Mouse (Mus musculus): ENCODE results near the gene Slc9a5. TPM values are rescaled to one million over a fixed set of nuclear protein-coding genes. Genes with fewer than 3 reads are reported as not detected.

Slc9a5 gene
- total RNA-seq, 2 experiments from 2014 or later = 39.1 to 42.6 TPM

GRCm38 (mm10) chr8:105393089-105393787, 44.6 kb downstream of the Slc9a5 start:
- intact Hi-C loops (cut with DNase I) = no loop called here
- DNase-seq (ENCODE audit: low spot score in 2 of 2) = no peak

- DNase-seq (ENCODE audit: low spot score in 2 of 2) = no peak
- intact Hi-C loops (cut with DNase I) = no loop called here
Measured at GRCm38 (mm10) chr8:105393915-105394314, 45.3 kb downstream of the Slc9a5 start.

GRCm38 (mm10) chr8:105397747-105398146, 49.1 kb downstream of the Slc9a5 start:
- DNase-seq (ENCODE audit: low spot score in 2 of 2) = peak; percentile 49 to 61
- intact Hi-C loops (cut with DNase I) = no loop called here

DNA sequence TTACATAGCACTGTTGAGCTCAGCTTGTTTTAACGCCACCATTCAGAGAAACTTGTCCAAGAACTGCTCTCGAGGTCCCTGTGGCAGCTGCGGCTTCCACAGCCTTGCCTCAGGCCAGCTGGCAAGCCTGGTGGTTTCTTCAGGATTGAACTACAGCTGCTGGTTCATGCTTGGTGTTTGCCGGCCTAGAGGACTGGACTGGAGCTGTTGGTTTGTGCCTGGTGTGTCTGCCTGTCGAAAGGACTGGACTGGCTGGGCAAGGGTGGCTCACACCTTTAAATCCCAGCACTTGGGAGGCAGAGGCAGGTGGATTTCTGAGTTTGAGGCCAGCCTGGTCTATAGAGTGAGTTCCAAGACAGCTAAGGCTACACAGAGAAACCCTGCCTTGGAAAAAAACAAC, 51.4 kb downstream of the Slc9a5 start:
- intact Hi-C loops (cut with DNase I) = no loop called here
- DNase-seq (ENCODE audit: low spot score in 2 of 2) = no peak

DNA sequence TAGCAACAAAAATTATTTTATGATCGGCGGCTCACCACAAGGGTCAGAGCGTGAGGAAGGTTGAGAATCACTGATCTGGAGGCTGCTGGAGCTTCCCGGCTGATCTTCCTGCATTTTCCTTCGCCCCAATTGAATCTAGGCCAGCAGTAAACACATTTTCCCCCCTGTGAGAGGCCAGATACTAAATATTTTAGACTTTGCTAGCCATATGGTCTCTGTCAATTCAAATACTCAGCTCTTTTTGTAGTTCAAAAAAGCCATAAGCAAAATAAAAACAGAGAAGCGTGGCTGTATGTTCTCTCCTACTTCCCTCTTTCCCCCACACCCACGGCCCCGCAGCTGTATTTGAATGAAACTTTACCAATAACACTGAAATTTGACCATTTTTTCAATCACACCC, 54.8 kb downstream of the Slc9a5 start:
- no peak for DNase-seq (ENCODE audit: low spot score in 2 of 2)
- intact Hi-C loops (cut with DNase I) = no loop called here

- intact Hi-C loops (cut with DNase I) = no loop called here
- DNase-seq (ENCODE audit: low spot score in 2 of 2) = no peak
Measured at GRCm38 (mm10) chr8:105404496-105404895, 55.9 kb downstream of the Slc9a5 start.

DNA sequence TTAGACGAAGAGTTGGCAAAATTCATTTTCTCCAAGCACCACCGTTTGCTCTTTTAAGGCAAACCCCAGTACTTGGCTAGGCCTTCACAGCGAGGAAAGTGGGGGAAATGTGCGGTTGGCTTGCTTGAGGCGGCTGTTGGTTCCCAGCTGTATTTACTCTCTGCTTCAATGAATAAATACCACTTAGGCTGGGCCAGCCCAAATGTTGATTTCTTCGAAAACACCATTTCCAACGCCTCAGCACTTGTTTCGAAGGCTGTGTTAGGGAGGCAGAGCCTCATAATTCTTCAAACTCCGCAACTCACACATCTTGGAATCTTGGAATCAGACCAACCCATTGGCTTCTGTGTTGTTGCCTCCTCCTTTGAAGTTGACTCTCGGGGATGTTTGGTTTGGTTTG, 57.8 kb downstream of the Slc9a5 start:
- intact Hi-C loops (cut with DNase I) = no loop called here
- DNase-seq (ENCODE audit: low spot score in 2 of 2) = peak; percentile 18 to 36

GRCm38 (mm10) chr8:105408331-105408730, 59.7 kb downstream of the Slc9a5 start:
- DNase-seq (ENCODE audit: low spot score in 2 of 2) = peak in 1 of 2 experiments; percentile 26
- intact Hi-C loops (cut with DNase I) = no loop called here

DNA sequence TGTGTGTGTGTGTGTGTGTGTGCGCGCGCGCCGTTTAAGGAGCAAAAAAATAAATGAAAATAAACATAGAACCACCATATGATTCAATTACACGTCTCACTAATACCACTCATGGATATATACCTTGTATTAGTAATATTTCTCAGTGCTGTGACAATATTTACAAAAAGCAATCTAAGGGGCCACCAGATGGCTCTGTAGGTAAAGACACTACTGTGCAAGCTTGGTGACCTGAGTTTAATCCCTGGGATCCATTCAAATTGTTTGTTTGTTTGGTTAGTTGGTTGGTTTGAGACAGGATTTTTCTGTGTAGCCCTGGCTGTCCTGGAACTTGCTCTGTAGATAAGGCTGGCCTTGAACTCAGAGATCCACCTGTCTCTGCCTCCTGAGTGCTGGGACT, 61.3 kb downstream of the Slc9a5 start:
- DNase-seq (ENCODE audit: low spot score in 2 of 2) = no peak
- intact Hi-C loops (cut with DNase I) = no loop called here

GRCm38 (mm10) chr8:105413391-105413790, 64.7 kb downstream of the Slc9a5 start, which contains the start of the genes Kctd19 and Lrrc36:
Gene Kctd19, minus strand, starts transcription at chr8:105413502.
Gene Lrrc36, plus strand, starts transcription at chr8:105413571.
- no peak for DNase-seq (ENCODE audit: low spot score in 2 of 2)
- intact Hi-C loops (cut with DNase I) = no loop called here

DNA sequence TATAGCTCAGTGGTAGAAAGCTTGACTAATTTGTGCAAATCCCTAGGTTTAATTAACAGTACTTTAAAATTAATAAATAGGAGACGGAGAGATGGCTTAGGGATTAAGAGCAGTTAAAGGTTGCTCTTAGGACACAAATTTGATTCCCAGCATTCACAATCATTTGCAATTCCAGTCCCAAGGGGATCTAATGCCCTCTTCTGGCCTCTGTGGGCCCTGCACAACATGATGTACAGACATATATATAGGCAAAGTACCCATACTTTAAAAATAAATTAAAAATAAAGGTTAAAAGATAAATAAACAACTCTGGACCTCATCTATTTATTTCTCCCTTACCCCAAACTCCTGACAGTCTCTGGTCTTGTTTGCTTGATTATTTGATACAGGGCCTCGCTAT, 70.3 kb downstream of the Slc9a5 start:
- intact Hi-C loops (cut with DNase I) = no loop called here
- no peak for DNase-seq (ENCODE audit: low spot score in 2 of 2)

Small RNAs within 50 kb of the gene (microRNA-seq; reads per million reads assigned to microRNA genes)
- gene Gm27320 = 0 reads per million in 2 experiments
- gene Mir328 = 10,029 to 10,698 reads per million in 2 experiments

Other genes starting within 250 kb of the Slc9a5 start
- gene Ces4a, start 217.0 kb upstream of the Slc9a5 start, total RNA-seq (2021) = not detected
- gene Cbfb, start 178.2 kb upstream of the Slc9a5 start, total RNA-seq (2021) = 10 to 100 TPM; 20.3 to 22.1 TPM
- 10 to 100 TPM; 37.6 to 38.1 TPM for gene D230025D16Rik, start 123.7 kb upstream of the Slc9a5 start, total RNA-seq (2021)
- gene B3gnt9, start 93.7 kb upstream of the Slc9a5 start, total RNA-seq (2021) = 1 to 10 TPM; 2.1 to 2.4 TPM
- gene Tradd, start 84.2 kb upstream of the Slc9a5 start, total RNA-seq (2021) = 1 to 10 TPM; 5.5 to 5.7 TPM
- gene Fbxl8, start 84.2 kb upstream of the Slc9a5 start, total RNA-seq (2021) = under 1 TPM; 0.57 to 0.85 TPM
- gene Hsf4, start 79.0 kb upstream of the Slc9a5 start, total RNA-seq (2021) = 1 to 10 TPM; 6.9 to 7.9 TPM
- gene Nol3, start 72.7 kb upstream of the Slc9a5 start, total RNA-seq (2021) = 1 to 10 TPM; 7.7 TPM
- 10 to 100 TPM; 25.4 to 29.1 TPM for gene 4931428F04Rik, start 59.0 kb upstream of the Slc9a5 start, total RNA-seq (2021)
- gene Exoc3l, start 52.7 kb upstream of the Slc9a5 start, total RNA-seq (2021) = 1 to 10 TPM; 1.4 to 1.8 TPM
- 10 to 100 TPM; 32.9 to 35.1 TPM for gene E2f4, start 51.2 kb upstream of the Slc9a5 start, total RNA-seq (2021)
- 1 to 10 TPM in 1 of 2 experiments, under 1 TPM in 1; 0.62 to 1.8 TPM for gene Elmo3, start 43.2 kb upstream of the Slc9a5 start, total RNA-seq (2021)
- gene Lrrc29, start 22.6 kb upstream of the Slc9a5 start, total RNA-seq (2021) = 1 to 10 TPM; 5.1 to 5.2 TPM
- 10 to 100 TPM; 39.8 to 41.7 TPM for gene Tmem208, start 22.5 kb upstream of the Slc9a5 start, total RNA-seq (2021)
- 1 to 10 TPM; 2.5 to 3.2 TPM for gene Fhod1, start 890 bp upstream of the Slc9a5 start, total RNA-seq (2021)
- 1 to 10 TPM; 3.1 to 4.6 TPM for gene Plekhg4, start 24.4 kb downstream of the Slc9a5 start, total RNA-seq (2021)
- not detected for gene Kctd19, start 64.7 kb downstream of the Slc9a5 start, total RNA-seq (2021)
- gene Lrrc36, start 64.7 kb downstream of the Slc9a5 start, total RNA-seq (2021) = under 1 TPM; 0.28 to 0.41 TPM
- gene Tppp3, start 122.7 kb downstream of the Slc9a5 start, total RNA-seq (2021) = 10 to 100 TPM; 30.1 to 37.5 TPM
- 10 to 100 TPM; 34.9 to 35.6 TPM for gene Zdhhc1, start 148.1 kb downstream of the Slc9a5 start, total RNA-seq (2021)
- gene Hsd11b2, start 169.9 kb downstream of the Slc9a5 start, total RNA-seq (2021) = not detected
- 100 to 1,000 TPM; 317 to 340 TPM for gene Atp6v0d1, start 217.2 kb downstream of the Slc9a5 start, total RNA-seq (2021)